Mouse (Mus musculus) thymus, adult 2 months (tissue): ENCODE data around the gene Fam104a.

Source experiments
- CTCF ChIP-seq: fragments of 200-500 bp; IDR thresholded peaks from 2 replicates; pipeline ENCODE4 v1.5.1; 2012; ENCODE audit warnings: mild to moderate bottlenecking, control low read depth, low read length, moderate library complexity, borderline replicate concordance; ENCODE audit not compliant: control insufficient read depth, poor library complexity, insufficient read depth; ENCODE audit errors: extremely low read depth
- POLR2A ChIP-seq: fragments of 200-500 bp; IDR thresholded peaks from 2 replicates; pipeline ENCODE4 v1.6.1; 2012; ENCODE audit warnings: mild to moderate bottlenecking, low read length, control low read depth, moderate library complexity; ENCODE audit not compliant: control insufficient read depth, poor library complexity, insufficient read depth; ENCODE audit errors: extremely low read depth

GRCm38 (mm10) chr11:113648152-113648551 is 35.8 kb downstream of the Fam104a start:
- TF ChIP-seq CTCF (peak; percentile 99), POLR2A (no peak)
